Mouse (Mus musculus): ENCODE measurements at regions not wholly inside any gene's neighbourhood (a gene's known extent, or its start where the extent isn't known, plus 50 kb on each side); places are given as distances from the start of the nearest gene placed in this dataset.

GRCm38 (mm10) chr2:159422281-159422937 is 627.8 kb downstream of the Dhx35 start:
- no peak for TF ChIP-seq ZKSCAN1 (IDR thresholded peaks at IDR 0.05; ENCODE audit: low read depth, low read length)
- TF ChIP-seq ZC3H11A (IDR thresholded peaks at IDR 0.05; ENCODE audit: low read depth, low read length) = no peak
- no peak for TF ChIP-seq MEF2A (IDR thresholded peaks at IDR 0.05; ENCODE audit: extremely low read depth, insufficient replicate concordance, low read depth, low read length, poor library complexity, severe bottlenecking)
- no peak for TF ChIP-seq CTCF (IDR thresholded peaks at IDR 0.05 in 2 of 3, conservative IDR thresholded peaks at IDR 0.05 in 1 of 3; ENCODE audit: control insufficient read depth in 1 of 3, insufficient read depth in 1 of 3, low read depth in 2 of 3, low read length in 3 of 3, poor library complexity in 1 of 3, severe bottlenecking in 1 of 3)
- TF ChIP-seq TBP (IDR thresholded peaks at IDR 0.05; ENCODE audit: low read depth, low read length) = no peak
